Mouse (Mus musculus) testis, adult 2 months (tissue): ENCODE results near the gene Urad. TPM values are rescaled to one million over a fixed set of nuclear protein-coding genes. Genes with fewer than 3 reads are reported as not detected.

Experiments used
- H3K27ac ChIP-seq: fragments of 200-500 bp; 2 replicates; pipeline ENCODE4 v1.5.1; 2012; ENCODE audit warnings: low read depth, low read length; ENCODE audit not compliant: control insufficient read depth, insufficient read depth
- H3K27me3 ChIP-seq: fragments of 200-500 bp; 2 replicates; pipeline ENCODE4 v1.6.1; 2012; ENCODE audit warnings: mild to moderate bottlenecking, low read length, moderate library complexity; ENCODE audit not compliant: control insufficient read depth, insufficient read depth
- H3K36me3 ChIP-seq: fragments of 200-500 bp; 2 replicates; pipeline ENCODE4 v1.6.1; 2012; ENCODE audit warnings: mild to moderate bottlenecking, low read length; ENCODE audit not compliant: control insufficient read depth, insufficient read depth
- H3K4me1 ChIP-seq: fragments of 200-500 bp; 2 replicates; pipeline ENCODE4 v1.6.1; 2012; ENCODE audit warnings: low read length; ENCODE audit not compliant: control insufficient read depth, insufficient read depth
- H3K4me3 ChIP-seq: fragments of 200-500 bp; 2 replicates; pipeline ENCODE4 v1.5.1; 2012; ENCODE audit warnings: low read depth, mild to moderate bottlenecking, low read length, moderate library complexity, mixed read lengths; ENCODE audit not compliant: control insufficient read depth
- CTCF ChIP-seq: fragments of 200-500 bp; IDR thresholded peaks from 2 replicates; pipeline ENCODE4 v1.5.1; 2012; ENCODE audit warnings: low read depth, mild to moderate bottlenecking, inconsistent platforms, low read length, moderate library complexity; ENCODE audit not compliant: control insufficient read depth, insufficient read depth, insufficient replicate concordance
- POLR2A ChIP-seq: fragments of 200-500 bp; IDR thresholded peaks from 2 replicates; pipeline ENCODE4 v1.6.1; 2012; ENCODE audit warnings: low read depth, mild to moderate bottlenecking, inconsistent platforms, low read length, moderate library complexity; ENCODE audit not compliant: control insufficient read depth
- polyA plus RNA-seq: library from polyadenylated mRNA; depleted of rRNA; stranded (reverse); fragments of >200 nt; gene quantifications from 2 replicates; pipeline ENCODE4 v1.2.3, GENCODE M21; 2012

Urad gene
- polyA plus RNA-seq, 1 experiment: not detected

DNA sequence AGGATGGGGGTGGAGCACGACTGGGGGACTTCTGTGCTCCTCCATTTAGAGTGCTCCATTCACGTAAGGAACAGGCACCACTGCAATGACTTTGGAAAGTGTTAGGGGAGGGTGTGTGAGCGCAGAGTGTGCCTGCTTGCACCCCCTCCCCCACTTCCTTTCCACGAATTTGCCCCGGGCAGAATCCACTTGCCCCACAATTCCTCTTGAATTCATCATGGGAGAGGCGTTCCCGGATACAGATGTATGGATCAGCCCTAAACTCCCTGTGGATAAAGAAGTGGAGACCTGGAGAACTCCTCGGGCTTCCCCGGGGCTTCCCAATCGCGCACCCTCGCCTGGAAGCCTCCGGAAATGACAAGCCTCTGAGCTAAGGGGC is 44.7 kb downstream of the Urad start:
- H3K4me1 ChIP-seq: peaks cover 4% of the 10 kb centered on the region
- H3K27ac ChIP-seq: no peak overlapping the region
- peaks cover 4% of the 10 kb centered on the region for H3K27me3 ChIP-seq
- H3K4me3 ChIP-seq: no peak overlapping the region
- TF ChIP-seq CTCF (no peak), POLR2A (no peak)
- no peaks in the 10 kb centered on the region for H3K36me3 ChIP-seq

DNA sequence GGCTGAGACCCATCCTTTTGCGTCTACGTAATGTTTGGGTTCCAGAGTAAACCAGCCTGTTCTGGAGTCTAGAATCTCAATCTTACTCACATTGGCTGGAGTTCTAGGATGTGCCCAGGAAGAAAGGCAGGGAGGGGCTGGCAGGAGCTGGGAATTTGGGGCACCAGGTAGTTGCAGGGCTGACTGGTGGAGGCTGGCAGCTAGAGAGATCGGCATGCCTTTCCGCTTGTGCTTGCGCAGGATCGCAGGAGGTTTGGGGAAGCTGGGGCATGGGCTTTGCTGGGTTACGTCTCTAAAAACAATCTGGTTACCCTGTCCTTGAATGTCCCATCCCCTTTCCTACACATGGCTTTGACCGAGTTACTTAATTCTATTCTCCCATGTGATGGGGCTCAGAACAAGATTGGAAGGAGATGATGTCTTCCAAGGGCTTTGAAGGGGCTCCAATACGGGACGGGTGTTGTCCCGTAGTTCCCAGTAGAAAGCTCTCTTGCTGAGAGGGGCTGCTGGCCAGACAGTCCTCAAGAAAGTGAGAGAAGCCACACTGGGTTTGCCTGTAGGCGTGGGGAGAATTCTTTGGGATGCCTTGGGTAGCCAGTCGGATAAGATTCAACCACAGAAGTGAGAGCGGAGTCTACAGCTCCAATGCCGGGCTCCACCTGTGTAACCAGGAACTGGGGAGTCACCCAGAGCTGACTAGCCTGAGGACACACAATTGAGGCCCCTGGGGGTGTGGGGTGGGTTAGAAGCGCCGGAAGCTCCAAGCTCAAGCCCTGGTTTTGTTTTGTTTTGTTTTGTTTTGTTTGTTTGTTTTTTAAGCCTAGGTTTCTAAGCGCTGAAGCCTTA is 45.3 kb downstream of the Urad start:
- H3K27ac ChIP-seq: no peak overlapping the region
- peaks cover 4% of the 10 kb centered on the region for H3K27me3 ChIP-seq
- H3K36me3 ChIP-seq: no peaks in the 10 kb centered on the region
- peaks cover 4% of the 10 kb centered on the region for H3K4me1 ChIP-seq
- no peak overlapping the region for H3K4me3 ChIP-seq
- TF ChIP-seq CTCF (no peak), POLR2A (no peak)

DNA sequence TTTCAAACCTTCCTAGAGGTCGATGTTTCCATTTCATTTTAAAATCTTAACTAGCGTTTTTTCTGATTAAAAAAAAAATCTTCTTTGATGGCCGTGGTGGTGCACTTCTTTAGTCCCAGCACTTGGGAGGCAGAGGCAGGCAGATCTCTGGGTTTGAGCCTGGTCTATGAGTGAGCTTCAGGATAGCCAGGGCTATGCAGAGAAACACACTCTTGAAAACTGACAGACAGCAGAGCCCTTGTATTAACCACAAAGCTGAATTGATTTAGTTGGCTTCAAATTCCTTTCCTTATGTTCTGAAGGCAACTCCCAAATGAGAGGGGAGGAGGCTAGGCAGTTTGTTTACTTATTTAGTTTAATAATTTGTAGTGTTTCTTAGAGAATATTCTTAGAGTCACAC is 46.5 kb downstream of the Urad start:
- Histone ChIP-seq H3K4me1 (peaks cover 4% of the 10 kb centered on the region), H3K36me3 (no peaks in the 10 kb centered on the region), H3K27me3 (peaks cover 4% of the 10 kb centered on the region), H3K4me3 (no peak overlapping the region), H3K27ac (no peak overlapping the region)
- no peak for TF ChIP-seq CTCF
- no peak for TF ChIP-seq POLR2A

DNA sequence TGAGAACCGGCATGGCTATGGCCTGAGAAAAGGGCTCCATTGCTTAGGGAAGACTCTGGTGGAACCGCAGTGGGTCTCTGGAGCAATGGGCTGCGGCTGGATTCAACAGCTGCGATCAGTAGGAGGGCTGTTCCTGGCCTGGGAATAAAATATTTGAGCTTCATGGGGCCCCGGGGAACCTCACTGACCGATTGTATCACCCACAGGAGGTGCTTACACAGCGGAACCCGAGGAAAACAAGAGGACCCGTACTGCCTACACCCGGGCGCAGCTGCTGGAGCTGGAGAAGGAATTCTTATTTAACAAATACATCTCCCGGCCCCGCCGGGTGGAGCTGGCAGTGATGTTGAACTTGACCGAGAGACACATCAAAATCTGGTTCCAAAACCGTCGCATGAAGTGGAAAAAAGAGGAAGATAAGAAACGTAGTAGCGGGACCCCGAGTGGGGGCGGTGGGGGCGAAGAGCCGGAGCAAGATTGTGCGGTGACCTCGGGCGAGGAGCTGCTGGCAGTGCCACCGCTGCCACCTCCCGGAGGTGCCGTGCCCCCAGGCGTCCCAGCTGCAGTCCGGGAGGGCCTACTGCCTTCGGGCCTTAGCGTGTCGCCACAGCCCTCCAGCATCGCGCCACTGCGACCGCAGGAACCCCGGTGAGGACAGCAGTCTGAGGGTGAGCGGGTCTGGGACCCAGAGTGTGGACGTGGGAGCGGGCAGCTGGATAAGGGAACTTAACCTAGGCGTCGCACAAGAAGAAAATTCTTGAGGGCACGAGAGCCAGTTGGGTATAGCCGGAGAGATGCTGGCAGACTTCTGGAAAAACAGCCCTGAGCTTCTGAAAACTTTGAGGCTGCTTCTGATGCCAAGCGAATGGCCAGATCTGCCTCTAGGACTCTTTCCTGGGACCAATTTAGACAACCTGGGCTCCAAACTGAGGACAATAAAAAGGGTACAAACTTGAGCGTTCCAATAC is 47.8 kb downstream of the Urad start:
- no peak overlapping the region for H3K27ac ChIP-seq
- no peaks in the 10 kb centered on the region for H3K36me3 ChIP-seq
- peaks cover 8% of the 10 kb centered on the region for H3K27me3 ChIP-seq
- H3K4me3 ChIP-seq: no peak overlapping the region; the same call in 1 of the 2 replicates
- TF ChIP-seq CTCF (no peak), POLR2A (no peak)
- peaks cover 4% of the 10 kb centered on the region for H3K4me1 ChIP-seq

DNA sequence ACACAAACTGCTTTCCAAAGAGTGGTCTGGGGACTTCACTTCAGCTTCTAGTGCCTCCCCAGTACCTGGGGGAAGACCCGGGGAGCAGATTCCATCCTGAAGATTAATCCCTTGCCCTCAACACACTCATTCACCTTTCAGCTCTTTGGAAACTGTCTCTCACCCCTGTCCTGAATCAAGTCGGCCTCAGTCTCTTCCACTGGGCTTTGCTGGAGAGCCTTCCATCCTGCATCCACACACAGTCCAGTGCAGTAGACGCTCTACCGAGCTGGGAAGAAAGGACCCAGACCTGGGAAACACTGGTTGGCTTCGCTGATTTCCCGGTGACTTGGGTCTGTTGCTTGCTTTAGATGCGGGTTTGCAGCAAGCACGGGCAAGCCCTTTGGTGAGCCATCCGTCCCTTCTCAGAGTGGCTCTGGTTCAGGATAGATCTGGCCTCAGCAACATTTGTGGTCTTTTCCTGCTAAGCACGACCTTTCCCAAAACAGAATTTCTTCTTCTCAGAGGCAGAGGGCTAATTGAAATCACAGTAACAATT is 49.4 kb downstream of the Urad start:
- no peak overlapping the region for H3K4me3 ChIP-seq
- no peak for TF ChIP-seq CTCF
- TF ChIP-seq POLR2A: no peak
- H3K4me1 ChIP-seq: peaks cover 4% of the 10 kb centered on the region
- no peaks in the 10 kb centered on the region for H3K36me3 ChIP-seq
- peaks cover 8% of the 10 kb centered on the region for H3K27me3 ChIP-seq
- no peak overlapping the region for H3K27ac ChIP-seq

DNA sequence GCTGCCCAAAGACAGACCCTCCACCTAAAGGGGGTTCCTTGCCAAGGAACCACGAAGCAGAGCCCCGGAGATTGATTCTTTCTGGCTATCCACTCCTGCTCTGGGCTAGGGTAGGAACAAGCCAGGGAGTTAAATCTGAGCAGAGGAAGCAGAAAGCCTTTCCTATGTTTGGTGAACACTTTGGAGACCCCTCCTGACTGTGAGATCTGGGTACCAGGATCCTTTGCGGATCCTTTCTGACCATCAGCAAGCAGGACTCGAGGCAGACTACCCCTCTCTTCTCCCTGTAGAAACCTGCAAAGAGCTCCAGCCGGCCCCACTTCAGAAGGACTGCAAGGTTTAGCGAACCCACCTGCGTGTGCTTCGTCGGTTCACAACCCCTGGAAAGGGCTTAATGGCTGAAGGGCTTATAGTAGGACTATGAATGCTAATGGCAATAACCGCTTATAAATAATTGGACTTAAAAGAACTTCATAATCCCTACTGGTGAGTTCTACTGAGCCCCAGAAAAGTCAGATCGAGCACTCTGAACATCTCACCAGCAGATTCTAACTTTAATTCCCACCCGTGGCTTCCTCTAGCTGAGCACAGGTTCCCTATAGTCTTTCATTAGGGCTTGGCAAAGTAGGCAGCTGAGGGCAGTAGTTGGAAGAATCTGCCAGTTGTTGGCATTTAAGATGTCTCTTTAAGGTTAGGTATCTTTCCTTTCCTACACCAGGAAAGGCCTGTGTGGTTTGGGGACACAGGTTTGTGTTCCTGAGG is 50.0 kb downstream of the Urad start:
- H3K27me3 ChIP-seq: peaks cover 8% of the 10 kb centered on the region
- no peak overlapping the region for H3K27ac ChIP-seq
- peaks cover 4% of the 10 kb centered on the region for H3K4me1 ChIP-seq
- no peak overlapping the region for H3K4me3 ChIP-seq
- no peaks in the 10 kb centered on the region for H3K36me3 ChIP-seq
- TF ChIP-seq CTCF (no peak), POLR2A (no peak)
